Mouse (Mus musculus): ENCODE results near the gene Xpr1. TPM values are rescaled to one million over a fixed set of nuclear protein-coding genes. Genes with fewer than 3 reads are reported as not detected.

Xpr1 gene
- polyA plus RNA-seq, 1 experiment from 2014 or later = 6.0 TPM

DNA sequence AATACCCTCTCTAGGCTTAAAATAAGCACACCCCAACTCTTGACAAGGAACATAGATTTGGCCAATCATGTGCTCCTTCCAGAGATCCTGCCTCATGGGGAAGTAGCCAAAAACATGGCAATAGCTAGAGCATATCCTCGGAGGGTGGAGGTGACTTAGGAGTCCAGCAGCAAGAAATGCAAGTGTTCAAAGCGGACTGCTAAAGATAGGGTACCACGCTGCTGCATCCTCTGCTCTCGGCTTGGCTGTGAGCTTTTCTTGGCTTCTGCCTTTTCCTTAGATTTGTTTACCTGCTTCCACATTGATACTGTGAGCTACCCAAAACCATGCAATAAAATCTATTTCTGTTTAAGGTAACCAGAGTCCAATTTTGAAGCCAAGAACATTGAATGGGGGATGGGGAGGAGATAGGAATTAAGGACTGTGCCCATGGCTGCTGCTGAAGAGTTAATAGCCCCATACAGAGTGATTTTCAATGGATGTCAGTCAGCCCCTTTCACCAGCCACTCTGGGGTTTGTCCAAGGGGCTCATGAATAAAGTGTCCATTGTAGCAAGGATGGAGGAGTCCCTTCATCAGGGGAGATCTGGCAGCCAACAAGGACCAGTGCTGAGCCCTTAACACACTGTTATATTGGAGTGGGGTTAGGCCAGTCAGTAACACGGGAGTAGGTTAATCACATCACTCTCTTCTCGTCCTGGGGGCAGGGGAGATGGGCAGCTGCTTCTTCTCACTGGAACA lies 10.1 kb upstream of the Xpr1 start:
- WGBS = 67% methylated on average over 6 of the region's 6 CpGs
- TF ChIP-seq CTCF (IDR thresholded peaks at IDR 0.05; ENCODE audit: low read depth) = no peak

DNA sequence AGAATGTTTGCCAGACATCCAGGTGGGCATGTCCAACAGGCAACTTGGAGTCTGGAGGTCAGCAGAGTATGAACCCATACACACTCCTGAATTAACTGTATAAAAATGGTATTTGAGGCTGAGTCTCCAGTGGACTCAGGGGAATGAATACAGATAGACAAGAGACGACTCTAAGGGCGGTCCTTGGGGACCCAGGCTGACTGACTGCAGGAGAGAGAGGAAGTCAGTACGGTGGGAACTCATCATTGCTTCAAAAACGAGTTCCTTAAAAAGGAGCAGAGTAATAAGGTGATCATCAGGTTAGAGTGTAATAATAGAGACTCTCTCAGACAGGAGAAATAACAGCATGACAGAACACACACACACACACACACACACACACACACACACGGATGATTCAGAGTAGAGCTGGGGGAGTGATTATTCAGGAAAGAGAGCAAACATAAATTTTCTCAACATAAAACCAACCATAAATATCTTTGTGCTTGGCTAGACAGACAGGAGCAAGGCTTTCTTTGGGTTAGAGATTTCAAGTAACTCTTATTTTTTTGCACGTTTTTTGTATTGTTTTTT lies 8.6 kb upstream of the Xpr1 start:
- Histone ChIP-seq H3K9me3 (replicated peaks; ENCODE audit: low read length) (no peaks in the 10 kb centered on the region), H3K27me3 (ENCODE audit: insufficient read depth, low read length) (no peaks in the 10 kb centered on the region), H3K27ac (no peak overlapping the region), H3K4me1 (replicated peaks; ENCODE audit: insufficient read depth, low read length) (no peaks in the 10 kb centered on the region), H3K4me3 (replicated peaks; ENCODE audit: low read depth, low read length) (no peak overlapping the region), H3K4me2 (ENCODE audit: low read length) (no peak overlapping the region), H3K36me3 (ENCODE audit: insufficient read depth, low read length) (no peaks in the 10 kb centered on the region), H3K9ac (ENCODE audit: low read depth, low read length) (no peak overlapping the region)
- DNase-seq (ENCODE audit: low spot score) (peak; percentile 48), ATAC-seq (replicated peaks; ENCODE audit: low FRiP score, low read depth) (no peak)
- WGBS = 27% methylated on average over 6 of the region's 6 CpGs
- TF ChIP-seq CTCF (IDR thresholded peaks at IDR 0.05; ENCODE audit: low read depth) = no peak

More for the DNA sequence above, 10.1 kb upstream of the Xpr1 start:
- H3K36me3 ChIP-seq (ENCODE audit: insufficient read depth, low read length) = no peaks in the 10 kb centered on the region
- DNase-seq (ENCODE audit: low spot score) = no peak
- H3K27ac ChIP-seq = no peak overlapping the region
- H3K9me3 ChIP-seq (replicated peaks; ENCODE audit: low read length) = no peaks in the 10 kb centered on the region
- H3K9ac ChIP-seq (ENCODE audit: low read depth, low read length) = no peak overlapping the region
- ATAC-seq (replicated peaks; ENCODE audit: low FRiP score, low read depth) = no peak
- no peaks in the 10 kb centered on the region for H3K27me3 ChIP-seq (ENCODE audit: insufficient read depth, low read length)
- no peak overlapping the region for H3K4me2 ChIP-seq (ENCODE audit: low read length)
- no peaks in the 10 kb centered on the region for H3K4me1 ChIP-seq (replicated peaks; ENCODE audit: insufficient read depth, low read length)
- H3K4me3 ChIP-seq (replicated peaks; ENCODE audit: low read depth, low read length) = no peak overlapping the region

- H3K9me3 ChIP-seq (replicated peaks; ENCODE audit: low read length) = no peaks in the 10 kb centered on the region
- 89% methylated on average over 5 of the region's 5 CpGs for WGBS
- ATAC-seq (replicated peaks; ENCODE audit: low FRiP score, low read depth) (no peak), DNase-seq (ENCODE audit: low spot score) (no peak)
- H3K27me3 ChIP-seq (ENCODE audit: insufficient read depth, low read length) = no peaks in the 10 kb centered on the region
- no peak overlapping the region for H3K9ac ChIP-seq (ENCODE audit: low read depth, low read length)
- no peak for TF ChIP-seq CTCF (IDR thresholded peaks at IDR 0.05; ENCODE audit: low read depth)
- no peaks in the 10 kb centered on the region for H3K4me1 ChIP-seq (replicated peaks; ENCODE audit: insufficient read depth, low read length)
- no peak overlapping the region for H3K27ac ChIP-seq
- no peak overlapping the region for H3K4me3 ChIP-seq (replicated peaks; ENCODE audit: low read depth, low read length)
- no peak overlapping the region for H3K4me2 ChIP-seq (ENCODE audit: low read length)
- H3K36me3 ChIP-seq (ENCODE audit: insufficient read depth, low read length) = no peaks in the 10 kb centered on the region
Observed at GRCm38 (mm10) chr1:155425285-155425684, 8.1 kb upstream of the Xpr1 start.

DNA sequence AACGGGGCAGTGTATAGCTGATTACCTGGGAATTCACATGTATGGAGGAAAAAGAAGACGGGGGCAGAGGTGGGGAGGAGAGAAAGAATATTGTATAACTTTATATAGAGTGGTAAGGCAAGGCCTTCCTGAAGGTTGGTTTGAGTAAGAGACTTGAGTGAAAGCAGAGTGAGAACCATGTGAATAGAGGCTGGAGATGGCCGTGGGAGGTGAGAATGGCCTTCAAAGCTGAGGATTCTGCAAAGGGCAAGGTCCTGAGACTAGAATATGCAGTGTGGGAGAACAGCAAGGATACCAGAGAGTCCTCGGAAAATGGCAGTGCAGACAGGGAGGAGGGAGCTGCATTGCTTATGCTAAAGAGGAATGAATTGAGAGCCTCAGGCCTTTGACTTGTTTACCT lies 6.6 kb upstream of the Xpr1 start:
- no peak for TF ChIP-seq CTCF (IDR thresholded peaks at IDR 0.05; ENCODE audit: low read depth)

GRCm38 (mm10) chr1:155422022-155422421 lies 4.8 kb upstream of the Xpr1 start:
- Histone ChIP-seq H3K27ac (no peak overlapping the region), H3K9ac (ENCODE audit: low read depth, low read length) (no peak overlapping the region), H3K4me1 (replicated peaks; ENCODE audit: insufficient read depth, low read length) (no peaks in the 10 kb centered on the region), H3K27me3 (ENCODE audit: insufficient read depth, low read length) (no peaks in the 10 kb centered on the region), H3K36me3 (ENCODE audit: insufficient read depth, low read length) (no peaks in the 10 kb centered on the region), H3K4me2 (ENCODE audit: low read length) (no peak overlapping the region), H3K4me3 (replicated peaks; ENCODE audit: low read depth, low read length) (no peak overlapping the region), H3K9me3 (replicated peaks; ENCODE audit: low read length) (no peaks in the 10 kb centered on the region)
- no peak for TF ChIP-seq CTCF (IDR thresholded peaks at IDR 0.05; ENCODE audit: low read depth)
- DNase-seq (ENCODE audit: low spot score) (peak; percentile 41), ATAC-seq (replicated peaks; ENCODE audit: low FRiP score, low read depth) (no peak)
- WGBS = 32% methylated on average over 7 of the region's 7 CpGs

More for the DNA sequence above, 6.6 kb upstream of the Xpr1 start:
- ATAC-seq (replicated peaks; ENCODE audit: low FRiP score, low read depth) = no peak
- 73% methylated on average over 4 of the region's 4 CpGs for WGBS
- Histone ChIP-seq H3K4me2 (ENCODE audit: low read length) (no peak overlapping the region), H3K4me3 (replicated peaks; ENCODE audit: low read depth, low read length) (no peak overlapping the region), H3K27me3 (ENCODE audit: insufficient read depth, low read length) (no peaks in the 10 kb centered on the region), H3K4me1 (replicated peaks; ENCODE audit: insufficient read depth, low read length) (no peaks in the 10 kb centered on the region), H3K9ac (ENCODE audit: low read depth, low read length) (no peak overlapping the region), H3K27ac (no peak overlapping the region), H3K36me3 (ENCODE audit: insufficient read depth, low read length) (no peaks in the 10 kb centered on the region), H3K9me3 (replicated peaks; ENCODE audit: low read length) (no peaks in the 10 kb centered on the region)
- DNase-seq (ENCODE audit: low spot score) = no peak

DNA sequence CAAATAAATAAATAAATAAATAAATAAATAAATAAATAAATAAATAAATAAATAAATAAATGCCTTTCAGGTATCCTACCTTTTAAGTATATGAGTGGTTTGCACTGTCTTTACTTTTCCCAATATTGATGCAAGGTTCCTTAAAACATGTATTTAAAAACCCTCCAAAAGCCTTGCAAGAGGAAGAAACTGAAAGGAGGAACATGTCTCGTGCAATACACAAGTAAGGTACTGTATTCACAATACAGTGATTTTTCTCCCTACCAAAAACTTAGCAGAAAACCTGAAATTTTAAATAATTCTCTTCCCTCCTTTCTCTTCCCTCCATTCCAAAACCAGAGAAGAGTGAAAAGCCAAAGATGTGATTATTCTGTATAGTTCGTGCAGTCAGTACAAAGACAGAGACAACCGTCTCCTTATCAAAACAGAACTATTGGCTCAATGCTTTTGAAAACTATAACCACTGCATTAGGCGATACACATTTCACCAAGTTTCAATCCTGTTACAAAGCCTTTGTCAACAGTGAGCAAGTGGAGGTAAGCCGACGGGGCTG lies 991 bp downstream of the Xpr1 start:
- H3K9me3 ChIP-seq (replicated peaks; ENCODE audit: low read length) = no peaks in the 10 kb centered on the region
- ATAC-seq (replicated peaks; ENCODE audit: low FRiP score, low read depth) = no peak
- H3K4me1 ChIP-seq (replicated peaks; ENCODE audit: insufficient read depth, low read length) = peaks cover 3% of the 10 kb centered on the region; the same call in 1 of the 2 replicates
- TF ChIP-seq CTCF (IDR thresholded peaks at IDR 0.05; ENCODE audit: low read depth) = no peak
- peak overlapping the region; percentile 84 for H3K4me3 ChIP-seq (replicated peaks; ENCODE audit: low read depth, low read length)
- H3K27me3 ChIP-seq (ENCODE audit: insufficient read depth, low read length) = no peaks in the 10 kb centered on the region
- 3% methylated on average over 6 of the region's 6 CpGs for WGBS
- H3K4me2 ChIP-seq (ENCODE audit: low read length) = peak overlapping the region; percentile 70
- H3K27ac ChIP-seq = peak overlapping the region; percentile 86
- H3K9ac ChIP-seq (ENCODE audit: low read depth, low read length) = peak overlapping the region; percentile 73
- no peaks in the 10 kb centered on the region for H3K36me3 ChIP-seq (ENCODE audit: insufficient read depth, low read length)
- DNase-seq (ENCODE audit: low spot score) = peak; percentile 41

Measured in kidney, postnatal 0 days (tissue).